Mouse (Mus musculus): ENCODE results near the gene Kctd2. TPM values are rescaled to one million over a fixed set of nuclear protein-coding genes. Genes with fewer than 3 reads are reported as not detected.

The Kctd2 gene
- 10 to 100 TPM; 45.6 to 46.5 TPM for total RNA-seq (2023)

GRCm38 (mm10) chr11:115419531-115420237 lies at the start of gene Kctd2, which contains the start of gene Atp5h:
Kctd2 (plus strand) TSS chr11:115420128.
Atp5h (minus strand) TSS chr11:115419962.

DNA sequence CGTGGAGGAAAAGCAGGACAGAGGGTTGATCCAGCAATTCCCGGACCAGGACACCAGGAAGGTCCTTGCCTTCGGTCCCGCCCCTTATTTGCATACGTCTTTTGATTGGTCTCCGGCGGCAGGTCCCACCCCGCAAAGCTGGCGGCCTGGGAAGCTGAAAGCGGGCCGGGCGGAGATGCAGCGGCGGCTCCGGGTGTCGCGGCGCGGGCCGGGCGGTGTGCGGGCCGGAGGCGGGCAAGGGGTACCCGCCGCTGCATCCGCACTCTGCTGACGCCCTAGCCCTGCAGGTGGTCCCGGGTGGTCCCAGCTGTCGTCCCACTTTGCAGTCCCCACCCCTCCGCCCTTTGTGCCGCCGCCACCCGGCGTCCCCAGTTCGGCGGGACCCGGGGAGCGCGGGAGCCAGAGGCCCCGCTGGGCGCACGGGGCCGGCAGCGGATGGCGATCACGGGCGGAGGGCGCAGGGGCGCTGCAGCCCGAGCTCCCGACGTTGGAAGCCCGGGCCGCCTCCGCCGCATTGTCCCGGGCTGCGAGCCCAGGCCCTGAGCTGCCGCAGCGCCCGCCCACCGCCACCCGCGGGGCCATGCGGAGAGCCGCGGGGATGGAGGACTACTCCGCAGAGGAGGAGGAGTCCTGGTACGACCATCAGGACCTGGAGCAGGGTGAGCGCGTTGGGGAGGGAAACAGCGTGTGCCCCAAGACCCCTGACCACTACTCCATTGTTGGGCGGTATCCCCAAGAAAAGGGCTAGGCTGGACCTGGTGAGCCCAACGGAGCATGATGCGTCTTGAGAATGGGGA lies 38.0 kb upstream of the Kctd2 start, which contains the start of gene Cdr2l:
Cdr2l (plus strand) TSS at position 174 of the 797 bp plus-strand sequence.

DNA sequence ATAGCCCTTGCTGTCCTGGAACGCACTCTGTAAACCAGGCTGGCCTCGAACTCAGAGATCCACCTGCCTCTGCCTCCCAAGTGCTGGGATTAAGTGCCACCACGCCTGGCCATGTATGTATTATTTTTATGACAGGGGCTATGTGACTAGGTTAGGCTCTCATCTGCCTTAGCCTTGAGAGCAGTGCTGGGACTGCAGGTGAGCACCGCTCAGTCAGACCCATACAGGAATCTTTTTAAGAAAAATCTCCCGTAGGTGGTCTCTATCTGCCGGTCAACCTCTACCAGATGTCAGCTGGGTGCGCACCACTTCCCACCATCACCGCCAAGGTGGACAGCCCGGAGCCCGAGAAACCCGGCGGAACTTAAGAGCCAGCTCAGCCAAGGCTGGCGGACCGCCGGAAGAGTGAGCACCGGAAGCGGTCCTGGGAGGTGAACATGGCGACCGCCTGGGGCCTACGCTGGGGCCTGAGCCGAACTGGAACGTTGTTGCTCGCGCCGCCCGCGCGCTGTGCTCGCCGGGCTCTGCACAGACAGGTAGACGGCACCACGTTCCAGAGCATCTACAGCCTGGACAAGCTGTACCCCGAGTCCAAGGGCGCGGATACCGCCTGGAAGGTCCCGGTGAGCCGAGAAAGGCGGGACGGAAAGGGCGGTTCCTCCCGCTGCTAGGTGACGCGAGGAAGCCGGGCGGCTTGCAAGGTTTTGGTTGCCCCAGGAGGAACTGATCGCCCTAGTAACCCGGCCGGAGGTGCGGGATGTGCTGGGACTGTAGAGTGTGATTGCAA lies 16.4 kb upstream of the Kctd2 start, which contains the start of gene Mrpl58:
Mrpl58 (plus strand) TSS at position 415 of the 787 bp plus-strand sequence.

GRCm38 (mm10) chr11:115439906-115440595 lies 20.1 kb downstream of the Kctd2 start, which contains the start of gene Trim80:
Trim80 (plus strand) TSS chr11:115440545.

GRCm38 (mm10) chr11:115462243-115462891 lies 42.4 kb downstream of the Kctd2 start, which contains the start of gene Slc16a5:
Slc16a5 (plus strand) TSS chr11:115462474.

DNA sequence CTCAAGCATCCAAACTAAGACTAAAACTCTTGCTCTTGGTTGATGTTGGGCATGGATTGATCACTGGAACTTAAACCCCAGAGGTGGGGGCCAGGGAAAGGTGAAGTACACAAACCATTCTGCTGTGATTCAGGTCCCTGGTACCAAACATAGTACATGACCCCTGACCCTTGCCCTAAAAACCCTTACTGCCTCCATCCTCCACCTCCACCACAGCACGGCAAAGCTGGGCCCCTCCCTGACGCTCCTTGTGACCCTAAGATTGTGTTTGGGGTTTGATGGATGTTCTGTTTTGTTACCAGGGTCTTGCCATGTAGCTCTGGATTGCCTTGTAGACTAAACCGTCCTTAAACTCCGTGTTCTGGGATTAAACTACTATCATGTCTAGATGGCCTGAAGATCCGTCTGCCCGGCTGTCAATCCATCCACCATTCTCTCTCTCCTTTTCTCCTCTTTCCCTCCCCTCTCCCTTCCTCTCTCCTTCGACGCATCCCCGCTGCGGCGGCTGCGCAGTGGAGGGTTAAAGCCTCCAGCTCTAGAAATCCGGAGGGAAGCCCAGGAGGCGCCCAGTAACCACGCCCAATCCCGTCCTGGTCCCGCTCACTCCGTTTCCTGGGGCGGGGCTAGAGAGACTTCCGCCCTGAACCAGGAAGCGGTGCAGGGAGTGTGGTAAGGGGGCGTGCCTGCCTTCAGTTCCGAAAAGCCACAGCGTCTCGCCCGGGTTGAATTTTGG lies 55.3 kb downstream of the Kctd2 start, which contains the start of gene Armc7:
Armc7 (plus strand) TSS at position 643 of the 733 bp plus-strand sequence.

Other genes with a start within 250 kb of the Kctd2 start
- gene Tmem104, start 232.6 kb upstream of the Kctd2 start, total RNA-seq (2023): 10 to 100 TPM; 11.5 to 20.2 TPM
- gene Nat9, start 232.3 kb upstream of the Kctd2 start, total RNA-seq (2023): 10 to 100 TPM; 17.5 to 21.0 TPM
- not detected for gene Grin2c, start 152.9 kb upstream of the Kctd2 start, total RNA-seq (2023)
- gene Fdxr, start 143.1 kb upstream of the Kctd2 start, total RNA-seq (2023): 10 to 100 TPM; 21.8 to 23.8 TPM
- under 1 TPM in 1 of 2 experiments, not detected in 1; 0.33 TPM for gene Fads6, start 122.5 kb upstream of the Kctd2 start, total RNA-seq (2023)
- not detected for gene Otop2, start 113.0 kb upstream of the Kctd2 start, total RNA-seq (2023)
- not detected for gene Ush1g, start 98.1 kb upstream of the Kctd2 start, total RNA-seq (2023)
- not detected for gene Otop3, start 85.4 kb upstream of the Kctd2 start, total RNA-seq (2023)
- gene Hid1, start 52.4 kb upstream of the Kctd2 start, total RNA-seq (2023): under 1 TPM; 0.49 to 0.71 TPM
- not detected for gene Cdr2l, start 38.2 kb upstream of the Kctd2 start, total RNA-seq (2023)
- gene Mrpl58, start 16.4 kb upstream of the Kctd2 start, total RNA-seq (2023): 10 to 100 TPM; 45.7 to 47.3 TPM
- gene Atp5h, start 166 bp upstream of the Kctd2 start, total RNA-seq (2023): 100 to 1,000 TPM; 178 to 191 TPM
- gene Trim80, start 20.4 kb downstream of the Kctd2 start, total RNA-seq (2023): not detected
- not detected for gene Slc16a5, start 42.3 kb downstream of the Kctd2 start, total RNA-seq (2023)
- gene Armc7, start 55.5 kb downstream of the Kctd2 start, total RNA-seq (2023): 10 to 100 TPM; 12.8 to 17.2 TPM
- gene Nt5c, start 71.7 kb downstream of the Kctd2 start, total RNA-seq (2023): 10 to 100 TPM; 80.8 to 91.6 TPM
- 100 to 1,000 TPM; 204 to 206 TPM for gene Jpt1, start 94.3 kb downstream of the Kctd2 start, total RNA-seq (2023)
- 100 to 1,000 TPM; 259 to 284 TPM for gene Sumo2, start 116.1 kb downstream of the Kctd2 start, total RNA-seq (2023)
- gene Nup85, start 144.3 kb downstream of the Kctd2 start, total RNA-seq (2023): 10 to 100 TPM; 72.6 to 89.3 TPM
- gene Mrps7, start 183.8 kb downstream of the Kctd2 start, total RNA-seq (2023): 10 to 100 TPM; 37.1 to 38.6 TPM
- gene Gga3, start 183.9 kb downstream of the Kctd2 start, total RNA-seq (2023): 100 to 1,000 TPM; 103 to 115 TPM
- gene Mif4gd, start 192.8 kb downstream of the Kctd2 start, total RNA-seq (2023): 100 to 1,000 TPM; 267 to 291 TPM
- 100 to 1,000 TPM; 105 to 108 TPM for gene Slc25a19, start 208.2 kb downstream of the Kctd2 start, total RNA-seq (2023)

All from B cell, adult 67 days (primary cell).